Mouse (Mus musculus) ES-Bruce4 (cell line): ENCODE results near the gene Grik2.

Experiments
- EP300 ChIP-seq: IDR thresholded peaks from 2 replicates; pipeline ENCODE4 v1.6.1; 2011; ENCODE audit warnings: low read depth, low read length; ENCODE audit not compliant: insufficient read depth
- POLR2A ChIP-seq: IDR thresholded peaks from one replicate; pipeline ENCODE4 v1.8.1; 2011; ENCODE audit warnings: low read length; ENCODE audit not compliant: insufficient read depth

DNA sequence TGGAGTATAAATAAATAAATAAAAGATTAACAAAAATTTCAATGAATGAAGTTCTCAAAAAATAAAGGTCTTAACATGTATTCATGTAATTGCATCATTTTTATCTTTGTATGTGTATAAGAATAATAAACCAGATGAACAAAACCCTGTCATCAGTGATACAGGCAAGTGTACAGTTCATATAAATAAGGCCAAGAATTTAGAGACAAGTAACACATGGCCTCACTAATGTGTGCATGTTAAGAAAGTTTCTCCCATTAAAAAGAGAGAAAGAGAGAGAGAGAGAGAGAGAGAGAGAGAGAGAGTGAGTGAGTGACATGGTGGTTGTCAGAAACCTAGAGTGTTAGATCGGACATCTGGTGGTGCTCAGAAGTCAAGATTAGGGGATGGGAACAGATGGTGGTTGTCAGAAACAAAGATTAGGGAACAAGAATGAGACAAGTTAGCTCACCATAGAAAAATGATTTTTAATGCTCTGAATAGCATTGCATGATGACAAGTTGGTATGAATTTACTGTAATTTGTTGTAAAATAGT is 228.6 kb downstream of the Grik2 start:
- TF ChIP-seq EP300 (no peak), POLR2A (no peak)
